Mouse (Mus musculus): ENCODE results near the gene Tac2. TPM values are rescaled to one million over a fixed set of nuclear protein-coding genes. Genes with fewer than 3 reads are reported as not detected.

Gene Tac2
- polyA plus RNA-seq, 2 experiments: 0.44 to 15.2 TPM

DNA sequence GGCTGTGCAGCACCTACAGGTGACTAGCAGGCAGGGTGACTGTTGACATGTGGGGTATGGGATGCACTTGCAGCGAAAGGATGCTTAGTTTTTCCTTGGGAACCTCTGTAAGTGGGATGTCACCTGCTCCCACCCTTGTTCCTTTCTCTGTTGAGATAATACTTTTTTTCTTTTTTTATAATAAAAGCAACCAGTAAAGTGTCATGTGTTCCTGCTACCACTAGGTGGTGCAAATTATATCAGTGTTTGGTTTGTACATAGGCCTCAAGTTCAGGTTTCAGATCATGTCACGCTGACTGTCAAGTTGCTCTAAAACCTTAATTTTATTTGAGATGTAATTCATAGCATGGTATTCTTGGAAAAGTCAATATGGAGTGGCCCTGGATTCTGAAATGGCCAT, 29.6 kb upstream of the Tac2 start:
- 49% methylated on average over 2 of the region's 2 CpGs for WGBS
- Histone ChIP-seq H3K27ac (replicated peaks; ENCODE audit: low read depth, low read length) (no peak overlapping the region), H3K9ac (ENCODE audit: low read depth, low read length, severe bottlenecking) (no peak overlapping the region), H3K4me1 (ENCODE audit: control insufficient read depth, insufficient read depth, low read length) (no peaks in the 10 kb centered on the region), H3K27me3 (ENCODE audit: control insufficient read depth, insufficient read depth, low read length) (no peaks in the 10 kb centered on the region), H3K9me3 (ENCODE audit: control insufficient read depth, low read length) (no peaks in the 10 kb centered on the region), H3K36me3 (ENCODE audit: control insufficient read depth, insufficient read depth, low read length) (peaks cover 65% of the 10 kb centered on the region), H3K4me3 (replicated peaks; ENCODE audit: low read length) (no peak overlapping the region), H3K4me2 (replicated peaks; ENCODE audit: low read depth, low read length, severe bottlenecking) (no peak overlapping the region)
- peak; percentile 59 for DNase-seq (ENCODE audit: low spot score)
- TF ChIP-seq POLR2A (IDR thresholded peaks at IDR 0.05; ENCODE audit: borderline replicate concordance, extremely low read depth, insufficient read depth, insufficient read length): no peak
- 0 out of 2 replicates have a peak, but pooled peaks have one; percentile 30 for ATAC-seq (ENCODE audit: low FRiP score, low read depth)

GRCm38 (mm10) chr10:127695775-127696174, 28.5 kb upstream of the Tac2 start:
- DNase-seq (ENCODE audit: low spot score) (no peak), ATAC-seq (ENCODE audit: low FRiP score, low read depth) (no peak)
- WGBS: 92% methylated on average over 7 of the region's 7 CpGs
- no peak overlapping the region for H3K4me3 ChIP-seq (replicated peaks; ENCODE audit: low read length)
- no peak for TF ChIP-seq POLR2A (IDR thresholded peaks at IDR 0.05; ENCODE audit: borderline replicate concordance, extremely low read depth, insufficient read depth, insufficient read length)
- no peak overlapping the region for H3K4me2 ChIP-seq (replicated peaks; ENCODE audit: low read depth, low read length, severe bottlenecking)
- no peak overlapping the region for H3K27ac ChIP-seq (replicated peaks; ENCODE audit: low read depth, low read length)
- H3K27me3 ChIP-seq (ENCODE audit: control insufficient read depth, insufficient read depth, low read length): no peaks in the 10 kb centered on the region
- no peaks in the 10 kb centered on the region for H3K4me1 ChIP-seq (ENCODE audit: control insufficient read depth, insufficient read depth, low read length)
- peaks cover 58% of the 10 kb centered on the region for H3K36me3 ChIP-seq (ENCODE audit: control insufficient read depth, insufficient read depth, low read length)
- H3K9ac ChIP-seq (ENCODE audit: low read depth, low read length, severe bottlenecking): no peak overlapping the region
- H3K9me3 ChIP-seq (ENCODE audit: control insufficient read depth, low read length): no peaks in the 10 kb centered on the region

DNA sequence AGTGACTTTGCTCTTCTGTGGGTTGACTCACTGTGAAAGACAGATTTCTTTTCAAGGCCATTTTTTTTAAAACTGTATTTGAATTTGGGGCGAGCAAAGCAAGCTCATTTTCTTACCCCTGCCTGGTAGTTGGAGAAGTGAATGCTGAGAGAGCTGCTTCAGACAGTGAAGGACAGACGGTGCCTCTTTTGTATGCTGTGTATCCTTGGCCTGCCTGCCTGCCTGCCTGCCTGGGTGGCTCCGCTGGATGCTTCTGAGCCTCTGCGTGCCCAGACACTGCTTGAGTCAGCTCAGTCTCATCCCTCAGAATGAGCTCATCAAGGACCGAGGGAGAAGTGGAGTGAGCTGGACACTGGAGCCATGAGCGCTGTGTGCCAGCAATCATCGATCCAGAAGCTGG, 25.3 kb upstream of the Tac2 start:
- no peak overlapping the region for H3K27ac ChIP-seq (replicated peaks; ENCODE audit: low read depth, low read length)
- H3K36me3 ChIP-seq (ENCODE audit: control insufficient read depth, insufficient read depth, low read length): peaks cover 41% of the 10 kb centered on the region
- 89% methylated on average over 7 of the region's 7 CpGs for WGBS
- H3K4me2 ChIP-seq (replicated peaks; ENCODE audit: low read depth, low read length, severe bottlenecking): no peak overlapping the region
- H3K9ac ChIP-seq (ENCODE audit: low read depth, low read length, severe bottlenecking): no peak overlapping the region
- no peaks in the 10 kb centered on the region for H3K27me3 ChIP-seq (ENCODE audit: control insufficient read depth, insufficient read depth, low read length)
- H3K4me1 ChIP-seq (ENCODE audit: control insufficient read depth, insufficient read depth, low read length): no peaks in the 10 kb centered on the region
- ATAC-seq (ENCODE audit: low FRiP score, low read depth) (no peak), DNase-seq (ENCODE audit: low spot score) (no peak)
- H3K9me3 ChIP-seq (ENCODE audit: control insufficient read depth, low read length): no peaks in the 10 kb centered on the region
- no peak overlapping the region for H3K4me3 ChIP-seq (replicated peaks; ENCODE audit: low read length)
- no peak for TF ChIP-seq POLR2A (IDR thresholded peaks at IDR 0.05; ENCODE audit: borderline replicate concordance, extremely low read depth, insufficient read depth, insufficient read length)

- Histone ChIP-seq H3K4me3 (replicated peaks; ENCODE audit: low read length) (no peak overlapping the region), H3K4me2 (replicated peaks; ENCODE audit: low read depth, low read length, severe bottlenecking) (no peak overlapping the region), H3K27me3 (ENCODE audit: control insufficient read depth, insufficient read depth, low read length) (no peaks in the 10 kb centered on the region), H3K9ac (ENCODE audit: low read depth, low read length, severe bottlenecking) (no peak overlapping the region), H3K36me3 (ENCODE audit: control insufficient read depth, insufficient read depth, low read length) (peaks cover 7% of the 10 kb centered on the region; the same call in 1 of the 2 replicates), H3K9me3 (ENCODE audit: control insufficient read depth, low read length) (no peaks in the 10 kb centered on the region), H3K4me1 (ENCODE audit: control insufficient read depth, insufficient read depth, low read length) (no peaks in the 10 kb centered on the region), H3K27ac (replicated peaks; ENCODE audit: low read depth, low read length) (no peak overlapping the region)
- DNase-seq (ENCODE audit: low spot score) (peak; percentile 49), ATAC-seq (ENCODE audit: low FRiP score, low read depth) (no peak)
- WGBS: 34% methylated on average over 4 of the region's 4 CpGs
- TF ChIP-seq POLR2A (IDR thresholded peaks at IDR 0.05; ENCODE audit: borderline replicate concordance, extremely low read depth, insufficient read depth, insufficient read length): no peak
These were observed 21.0 kb upstream of the Tac2 start for GRCm38 (mm10) chr10:127703299-127703698.

DNA sequence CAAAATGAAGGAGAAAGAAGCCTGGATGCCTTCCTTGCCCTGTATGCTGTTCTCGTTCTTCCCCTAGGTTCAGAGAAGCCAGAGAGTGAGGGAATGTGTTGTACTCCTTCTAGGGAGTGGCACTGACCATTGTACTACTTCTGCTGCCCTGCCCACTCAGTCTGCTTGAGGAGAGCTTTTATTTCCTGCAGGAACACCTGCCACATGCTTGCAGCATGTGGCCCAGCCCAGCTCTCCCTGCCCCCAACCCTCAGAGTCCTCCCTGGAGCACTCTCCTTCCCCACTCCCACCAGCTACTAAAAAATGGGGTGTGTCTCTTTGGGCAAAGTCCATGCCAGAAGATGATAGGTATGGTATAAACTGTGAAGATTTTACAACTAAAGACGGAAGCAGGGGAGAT, 20.0 kb upstream of the Tac2 start:
- Histone ChIP-seq H3K36me3 (ENCODE audit: control insufficient read depth, insufficient read depth, low read length) (no peaks in the 10 kb centered on the region), H3K9me3 (ENCODE audit: control insufficient read depth, low read length) (no peaks in the 10 kb centered on the region), H3K4me2 (replicated peaks; ENCODE audit: low read depth, low read length, severe bottlenecking) (no peak overlapping the region), H3K4me3 (replicated peaks; ENCODE audit: low read length) (no peak overlapping the region), H3K27me3 (ENCODE audit: control insufficient read depth, insufficient read depth, low read length) (no peaks in the 10 kb centered on the region), H3K27ac (replicated peaks; ENCODE audit: low read depth, low read length) (no peak overlapping the region), H3K4me1 (ENCODE audit: control insufficient read depth, insufficient read depth, low read length) (no peaks in the 10 kb centered on the region), H3K9ac (ENCODE audit: low read depth, low read length, severe bottlenecking) (no peak overlapping the region)
- no peak for ATAC-seq (ENCODE audit: low FRiP score, low read depth)
- no peak for DNase-seq (ENCODE audit: low spot score)
- WGBS: 63% methylated on average over 2 of the region's 2 CpGs
- TF ChIP-seq POLR2A (IDR thresholded peaks at IDR 0.05; ENCODE audit: borderline replicate concordance, extremely low read depth, insufficient read depth, insufficient read length): no peak

DNA sequence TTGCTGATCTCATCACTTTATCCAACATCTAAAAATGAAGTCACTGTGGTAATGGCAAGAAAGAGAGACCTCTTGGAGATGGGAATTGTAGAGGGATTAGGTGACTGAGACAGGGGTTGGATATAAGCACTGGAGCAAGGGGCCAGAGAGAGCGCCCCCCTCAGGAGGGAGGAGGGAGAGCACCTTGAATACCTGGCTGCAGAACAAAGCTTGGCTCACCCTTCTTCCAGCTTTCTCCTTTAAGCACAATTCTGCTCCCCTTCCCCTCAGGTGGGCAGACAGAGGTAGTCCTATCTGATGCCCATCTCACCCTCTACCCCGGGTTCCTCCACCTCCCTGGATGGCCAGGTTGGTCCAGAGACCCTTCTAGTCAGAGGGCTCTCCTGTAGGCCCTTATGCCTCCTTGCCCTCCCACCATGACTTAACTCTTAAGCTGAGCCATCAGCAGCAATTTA, 19.5 kb upstream of the Tac2 start, which contains the start of gene Myo1a:
Gene Myo1a, plus strand, starts transcription at position 405 of the 455 bp plus-strand sequence.
- Histone ChIP-seq H3K9me3 (ENCODE audit: control insufficient read depth, low read length) (no peaks in the 10 kb centered on the region), H3K27me3 (ENCODE audit: control insufficient read depth, insufficient read depth, low read length) (no peaks in the 10 kb centered on the region), H3K4me2 (replicated peaks; ENCODE audit: low read depth, low read length, severe bottlenecking) (no peak within 1 kb of the TSS), H3K4me3 (replicated peaks; ENCODE audit: low read length) (no peak within 1 kb of the TSS), H3K4me1 (ENCODE audit: control insufficient read depth, insufficient read depth, low read length) (no peaks in the 10 kb centered on the region), H3K36me3 (ENCODE audit: control insufficient read depth, insufficient read depth, low read length) (no peaks in the 10 kb centered on the region), H3K27ac (replicated peaks; ENCODE audit: low read depth, low read length) (no peak within 1 kb of the TSS), H3K9ac (ENCODE audit: low read depth, low read length, severe bottlenecking) (no peak within 1 kb of the TSS)
- DNase-seq (ENCODE audit: low spot score) (no peak), ATAC-seq (ENCODE audit: low FRiP score, low read depth) (no peak)
- 65% methylated on average over 2 of the region's 2 CpGs for WGBS
- no peak for TF ChIP-seq POLR2A (IDR thresholded peaks at IDR 0.05; ENCODE audit: borderline replicate concordance, extremely low read depth, insufficient read depth, insufficient read length)
